Mouse (Mus musculus): ENCODE measurements around the gene Kdelr2.

- TF ChIP-seq BHLHE40 (IDR thresholded peaks at IDR 0.05; ENCODE audit: borderline replicate concordance, low read depth, low read length): no peak
- no peak for TF ChIP-seq CTCF (IDR thresholded peaks at IDR 0.05 in 2 of 3, conservative IDR thresholded peaks at IDR 0.05 in 1 of 3; ENCODE audit: control insufficient read depth in 1 of 3, insufficient read depth in 1 of 3, low read depth in 2 of 3, low read length in 3 of 3, poor library complexity in 1 of 3, severe bottlenecking in 1 of 3)
- TF ChIP-seq USF1 (IDR thresholded peaks at IDR 0.05; ENCODE audit: low read depth, low read length): no peak
- TF ChIP-seq GATA1 (IDR thresholded peaks at IDR 0.05; ENCODE audit: low read depth, low read length): no peak
- TF ChIP-seq TAL1 (IDR thresholded peaks at IDR 0.05; ENCODE audit: low read length): no peak
- TF ChIP-seq E2F4 (IDR thresholded peaks at IDR 0.05; ENCODE audit: borderline replicate concordance, low read depth, low read length): no peak
- TF ChIP-seq NRF1 (IDR thresholded peaks at IDR 0.05; ENCODE audit: insufficient read depth, low read depth, low read length, poor library complexity, severe bottlenecking): no peak
Observed at GRCm38 (mm10) chr5:143371146-143371510, 32.5 kb upstream of the Kdelr2 start.

All from MEL (cell line).